Mouse (Mus musculus): ENCODE measurements at regions not wholly inside any gene's neighbourhood (a gene's known extent, or its start where the extent isn't known, plus 50 kb on each side); places are given as distances from the start of the nearest gene placed in this dataset.

DNA sequence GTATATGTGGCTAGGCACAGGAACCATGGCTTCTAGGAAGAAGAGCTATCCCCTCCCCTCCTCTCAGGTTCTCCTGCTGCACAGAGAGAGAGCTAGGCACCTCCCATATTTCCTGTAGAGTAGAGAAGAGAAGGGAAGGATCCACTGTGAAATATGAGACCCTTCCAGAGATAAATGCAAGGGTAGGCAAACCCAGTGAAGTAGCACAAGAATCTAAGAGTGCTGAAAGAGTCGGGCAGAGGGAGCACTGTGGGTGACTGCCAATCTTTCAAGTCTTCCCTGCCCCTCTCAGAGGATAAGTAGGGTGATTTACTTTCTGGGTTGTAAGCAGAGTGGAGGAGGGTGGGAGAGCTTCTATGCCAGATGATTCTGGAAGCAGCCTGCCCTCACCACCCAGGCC lies 360.8 kb downstream of the Sox9 start:
- no peak for TF ChIP-seq POLR2A (IDR thresholded peaks at IDR 0.05; ENCODE audit: borderline replicate concordance, low read depth, low read length)
- TF ChIP-seq CTCF (IDR thresholded peaks at IDR 0.05; ENCODE audit: low read depth, low read length): no peak

All from bone marrow macrophage, adult 2 months (primary cell).